ENCODE assay signal across 9 mouse cellular contexts in genomic region chr5:38787851-38788520, GRCm38 (mm10).
DNase-seq lines count a peak whose midpoint lies in the region; ATAC-seq and TF ChIP-seq lines count a peak whose summit lies in the region.
"Had no signal": no experiment of that assay in that cellular context is flagged by ENCODE, and none has a peak within 500 bp of the region (broad histone marks: within the 10 kb centered on the region; RNA-seq: fewer than 3 reads in every experiment).

No protein-coding gene starts in this region.

- H3K4me1 ChIP-seq in forebrain, embryonic 14.5 days (ENCODE audit: control insufficient read depth, insufficient read depth, low read length) = peaks cover 9% of the 10 kb centered on the region
- H3K4me1 ChIP-seq in forebrain, embryonic 11.5 days (replicated peaks; ENCODE audit: control insufficient read depth, insufficient read depth, low read length) = 0 out of 2 replicates have a peak, but pooled peaks cover 2% of the 10 kb centered on the region
- peaks cover 16% of the 10 kb centered on the region for H3K4me1 ChIP-seq in hindbrain, embryonic 10.5 days (replicated peaks)

- ATAC-seq in forebrain, embryonic 14.5 days = peak; percentile 52
- no peak for ATAC-seq in forebrain, embryonic 11.5 days (replicated peaks; ENCODE audit: low FRiP score)

- DNase-seq in forebrain, embryonic 14.5 days (ENCODE audit: low spot score) = peak; percentile 47
- no peak for DNase-seq in forebrain, embryonic 11.5 days (ENCODE audit: low spot score)
- peak; percentile 73 for DNase-seq in brain, embryonic 14.5 days (ENCODE audit: low read depth)
- DNase-seq in hindbrain, embryonic 10.5 days (ENCODE audit: low spot score) = peak; percentile 18
- peak; percentile 3 to 26 for DNase-seq in lung, postnatal 4 days
- no peak for DNase-seq in thymus, postnatal 0 days (ENCODE audit: low spot score)
- no peak for DNase-seq in spleen, adult 12 weeks (ENCODE audit: low spot score)
- DNase-seq in ovary, postnatal 14 days (ENCODE audit: low spot score) = no peak
- DNase-seq: kidney, adult 18-20 months had no signal

- no peak for TF ChIP-seq POLR2A in brain, embryonic 14.5 days (IDR thresholded peaks at IDR 0.05; ENCODE audit: borderline replicate concordance, extremely low read depth, insufficient read depth, insufficient read length, poor library complexity, severe bottlenecking)

- H3K4me3 ChIP-seq in forebrain, embryonic 14.5 days (ENCODE audit: low read depth, low read length) = no peak overlapping the region
- no peak overlapping the region for H3K4me3 ChIP-seq in forebrain, embryonic 11.5 days (ENCODE audit: low read depth, low read length)
- H3K4me3 ChIP-seq in hindbrain, embryonic 10.5 days = no peak overlapping the region

- no peaks in the 10 kb centered on the region for H3K27me3 ChIP-seq in forebrain, embryonic 14.5 days (replicated peaks; ENCODE audit: control insufficient read depth, insufficient read depth, low read length)
- H3K27me3 ChIP-seq in forebrain, embryonic 11.5 days (ENCODE audit: control insufficient read depth, insufficient read depth, low read length) = no peaks in the 10 kb centered on the region
- no peaks in the 10 kb centered on the region for H3K27me3 ChIP-seq in hindbrain, embryonic 10.5 days (ENCODE audit: insufficient read depth, poor library complexity, severe bottlenecking)

- peak overlapping the region; percentile 57; the same call in 1 of the 2 replicates for H3K27ac ChIP-seq in forebrain, embryonic 14.5 days (ENCODE audit: low read depth, low read length)
- H3K27ac ChIP-seq in forebrain, embryonic 11.5 days (ENCODE audit: low read depth, low read length) = no peak overlapping the region
- H3K27ac ChIP-seq in hindbrain, embryonic 10.5 days = 0 out of 2 replicates have a peak overlapping the region, but pooled peaks have one; percentile 36

- no peak for TF ChIP-seq CTCF in brain, embryonic 14.5 days (IDR thresholded peaks at IDR 0.05; ENCODE audit: borderline replicate concordance, extremely low read depth, insufficient read depth, insufficient read length)

- WGBS in forebrain, embryonic 14.5 days = 39% methylated on average over 15 of the region's 15 CpGs
- 55% methylated on average over 15 of the region's 15 CpGs for WGBS in forebrain, embryonic 11.5 days
- 45% methylated on average over 15 of the region's 15 CpGs for WGBS in hindbrain, embryonic 10.5 days

- 0 out of 2 replicates have a peak overlapping the region, but pooled peaks have one; percentile 8 for H3K9ac ChIP-seq in forebrain, embryonic 14.5 days (ENCODE audit: low read length)
- no peak overlapping the region for H3K9ac ChIP-seq in forebrain, embryonic 11.5 days (ENCODE audit: low read length)

- no peaks in the 10 kb centered on the region for H3K9me3 ChIP-seq in forebrain, embryonic 14.5 days (replicated peaks; ENCODE audit: control insufficient read depth, low read length)
- H3K9me3 ChIP-seq in forebrain, embryonic 11.5 days (ENCODE audit: control insufficient read depth, low read length) = no peaks in the 10 kb centered on the region
- H3K9me3 ChIP-seq in hindbrain, embryonic 10.5 days = no peaks in the 10 kb centered on the region

- peak overlapping the region; percentile 28 for H3K4me2 ChIP-seq in forebrain, embryonic 14.5 days (ENCODE audit: low read length)
- no peak overlapping the region for H3K4me2 ChIP-seq in forebrain, embryonic 11.5 days (ENCODE audit: low read depth, low read length, severe bottlenecking)

- no peaks in the 10 kb centered on the region for H3K36me3 ChIP-seq in forebrain, embryonic 14.5 days (ENCODE audit: control insufficient read depth, insufficient read depth, low read length)
- H3K36me3 ChIP-seq in forebrain, embryonic 11.5 days (ENCODE audit: control insufficient read depth, insufficient read depth, low read length) = no peaks in the 10 kb centered on the region
- no peaks in the 10 kb centered on the region for H3K36me3 ChIP-seq in hindbrain, embryonic 10.5 days

Comparison
In these comparisons a context has a peak if more than half of its experiments do, and no peak if none do; other contexts are left out.
1. DNase-seq: peak in forebrain, embryonic 14.5 days (single experiment), brain, embryonic 14.5 days (single experiment), hindbrain, embryonic 10.5 days (single experiment) and lung, postnatal 4 days (2 of 2); none in forebrain, embryonic 11.5 days (single experiment), thymus, postnatal 0 days (single experiment), spleen, adult 12 weeks (single experiment) and ovary, postnatal 14 days (single experiment).